Mouse (Mus musculus): ENCODE data around the gene Aldh1b1.

The Aldh1b1 gene

DNA sequence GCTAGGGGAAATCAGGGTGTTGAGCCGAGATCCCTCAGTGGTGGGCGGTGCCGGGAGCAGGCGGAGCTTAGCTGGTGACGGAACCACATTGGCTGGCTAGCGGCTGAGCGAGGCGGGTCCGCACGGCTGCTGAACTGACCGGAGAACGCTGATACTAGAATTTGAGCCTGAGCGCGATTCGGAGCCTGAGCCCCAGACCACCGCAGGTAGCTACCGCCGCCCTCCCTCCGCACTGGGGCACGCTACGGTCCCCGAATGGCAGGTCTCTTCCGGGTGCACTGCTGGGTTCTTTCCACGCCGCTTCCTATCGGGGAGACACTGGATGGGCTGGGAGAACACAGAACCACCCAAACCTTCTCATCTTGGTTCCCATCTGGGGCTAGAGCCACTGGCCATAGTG, at the start of gene Aldh1b1:
Gene Aldh1b1, plus strand, starts transcription at position 59 of the 400 bp plus-strand sequence.
- peak; percentile 69 for DNase-seq

DNA sequence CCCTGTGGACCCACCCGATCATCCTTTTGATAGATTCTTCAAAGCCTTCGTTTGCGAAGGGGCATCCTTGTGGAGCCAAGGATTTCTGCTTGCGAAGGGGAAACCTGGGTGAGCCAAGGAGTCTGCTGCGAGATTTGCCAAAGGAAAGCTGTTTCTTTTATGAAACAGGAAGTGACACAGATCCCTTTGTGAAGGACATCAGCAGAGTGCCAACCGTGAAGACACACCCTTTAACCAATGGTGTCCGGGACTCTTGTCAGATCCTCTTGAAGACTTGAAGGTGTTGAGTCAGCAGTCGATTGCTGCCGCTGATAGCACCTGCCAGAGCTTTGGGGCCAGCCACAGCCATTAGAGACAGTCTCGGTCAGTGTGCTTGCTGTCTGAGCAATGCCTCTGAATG, 49.4 kb upstream of the Aldh1b1 start:
- DNase-seq, result no peak

DNA sequence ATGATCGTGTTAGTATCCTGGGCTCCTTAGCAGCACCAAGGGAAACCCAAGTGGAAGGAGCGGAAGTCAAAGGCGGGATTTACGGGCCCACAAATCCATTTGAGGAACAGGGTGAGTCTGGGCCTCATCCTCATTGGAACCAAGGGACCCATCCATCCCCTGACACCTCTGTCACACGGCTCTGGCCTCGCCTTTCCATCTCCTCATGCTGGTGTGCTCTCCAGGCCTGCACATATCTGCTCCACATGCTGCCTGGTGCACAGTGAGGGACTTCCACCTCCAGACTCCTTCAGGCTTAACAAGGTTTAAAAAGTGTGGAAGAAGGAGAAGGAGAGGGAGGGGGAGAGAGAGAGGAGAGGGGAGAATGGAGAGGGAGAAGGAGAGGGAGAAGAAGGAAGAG, 48.3 kb upstream of the Aldh1b1 start:
- no peak for DNase-seq

DNA sequence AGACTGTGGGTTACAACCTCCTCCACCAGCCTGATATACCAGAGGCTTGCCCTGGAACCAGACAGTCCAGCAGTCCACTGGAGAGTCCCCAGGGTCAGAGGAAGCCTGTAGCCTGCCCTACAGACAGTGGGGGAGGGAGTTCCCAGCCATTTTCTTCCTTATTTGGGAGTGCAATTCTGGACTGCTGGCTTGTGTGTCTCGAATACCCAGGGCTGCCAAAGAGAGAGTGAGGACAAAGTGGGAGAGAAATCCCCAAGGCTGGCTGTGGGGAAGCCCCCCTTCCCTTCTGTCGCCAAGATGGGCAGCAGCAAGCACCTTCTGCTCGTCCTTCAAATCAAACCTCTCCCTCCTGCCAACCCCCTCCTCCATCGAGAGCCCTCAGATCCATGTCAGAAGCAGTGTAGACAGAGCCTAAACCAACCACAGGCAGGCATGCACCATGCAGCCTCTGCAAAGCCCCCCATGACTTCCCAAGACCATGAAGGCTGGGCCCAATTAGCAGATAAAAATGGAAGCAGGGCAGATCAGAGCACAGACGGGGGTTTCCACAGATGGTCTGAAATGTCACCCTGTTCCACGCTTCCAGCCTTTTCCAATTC, 45.5 kb upstream of the Aldh1b1 start:
- DNase-seq, result no peak

DNA sequence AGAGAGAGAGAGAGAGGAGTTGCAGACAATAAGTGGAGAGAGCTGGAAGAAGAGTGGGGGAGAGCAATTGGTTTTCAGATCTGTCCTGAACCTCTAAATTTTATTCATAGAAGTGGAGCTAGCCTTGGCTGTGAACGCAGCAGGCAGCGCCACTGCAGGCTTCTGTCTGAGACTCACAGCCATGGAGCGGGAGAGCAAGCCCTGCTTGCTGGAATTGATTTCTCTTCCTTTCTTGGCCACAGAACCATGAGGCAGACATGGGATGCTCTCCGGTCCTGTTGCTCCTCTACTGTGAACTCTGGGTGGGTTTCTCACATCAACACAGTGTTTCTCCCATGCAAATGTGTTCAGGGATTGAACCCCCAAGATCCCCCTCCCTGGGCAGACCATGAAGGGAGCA, 44.7 kb upstream of the Aldh1b1 start:
- DNase-seq, result no peak

DNA sequence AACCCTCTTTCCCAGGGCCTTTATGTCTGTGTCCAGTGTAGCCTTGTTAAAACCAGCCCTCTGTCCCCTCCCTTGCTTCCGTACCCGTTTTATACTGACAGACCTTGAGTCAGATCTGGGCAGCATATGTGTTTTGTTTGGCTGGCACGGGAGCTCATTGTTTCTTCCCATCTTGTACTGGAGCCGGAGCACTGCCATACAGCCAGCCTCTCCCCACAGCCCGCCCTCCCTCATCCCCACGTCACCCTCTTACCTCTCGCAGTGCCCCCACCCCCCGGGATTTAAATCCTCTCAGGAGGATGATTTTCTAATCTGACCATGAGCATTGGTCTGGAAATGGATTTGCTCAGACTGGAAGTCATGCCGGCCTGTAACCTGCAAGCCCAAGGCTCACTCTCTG, 43.7 kb upstream of the Aldh1b1 start:
- no peak for DNase-seq

DNA sequence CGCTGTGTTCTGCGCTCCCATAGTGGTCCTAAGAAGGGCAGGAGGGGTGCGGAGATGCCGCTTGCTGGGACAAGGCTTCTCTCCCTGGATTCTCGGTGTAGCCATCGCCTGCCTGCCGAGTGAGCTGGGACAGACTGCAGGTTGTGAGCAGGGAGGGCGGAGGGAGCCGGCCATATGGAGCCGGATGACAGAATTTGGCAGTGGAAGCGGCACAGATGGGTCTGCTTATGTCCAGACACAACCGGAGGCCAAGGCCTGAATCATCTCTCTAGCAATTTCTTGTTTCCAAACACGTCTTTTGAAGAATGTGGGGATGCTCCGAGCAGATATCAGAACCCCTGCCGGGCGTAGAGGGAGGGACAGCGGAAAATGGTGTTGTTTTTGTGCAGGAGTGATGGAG, 42.9 kb upstream of the Aldh1b1 start:
- peak; percentile 71 for DNase-seq

DNA sequence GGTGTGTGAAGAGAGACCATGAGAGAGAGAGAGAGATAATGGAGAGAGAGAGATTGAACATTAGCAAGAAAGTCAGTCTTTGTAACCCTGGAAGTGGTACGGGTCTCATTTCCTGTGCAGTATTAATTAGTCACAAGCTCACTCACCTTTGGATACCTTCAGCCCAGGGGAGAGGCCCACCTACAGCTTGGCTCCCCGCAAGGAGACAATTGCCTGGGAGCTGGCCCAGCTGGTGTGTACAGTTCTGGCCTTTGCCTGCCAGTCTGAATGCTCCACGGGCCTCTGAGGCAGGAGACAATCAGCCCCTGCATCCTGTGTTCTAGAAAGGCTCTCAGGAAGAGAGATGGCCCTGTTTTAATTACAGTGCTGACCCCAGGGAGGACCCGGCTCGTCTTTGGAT, 40.9 kb upstream of the Aldh1b1 start:
- no peak for DNase-seq

DNA sequence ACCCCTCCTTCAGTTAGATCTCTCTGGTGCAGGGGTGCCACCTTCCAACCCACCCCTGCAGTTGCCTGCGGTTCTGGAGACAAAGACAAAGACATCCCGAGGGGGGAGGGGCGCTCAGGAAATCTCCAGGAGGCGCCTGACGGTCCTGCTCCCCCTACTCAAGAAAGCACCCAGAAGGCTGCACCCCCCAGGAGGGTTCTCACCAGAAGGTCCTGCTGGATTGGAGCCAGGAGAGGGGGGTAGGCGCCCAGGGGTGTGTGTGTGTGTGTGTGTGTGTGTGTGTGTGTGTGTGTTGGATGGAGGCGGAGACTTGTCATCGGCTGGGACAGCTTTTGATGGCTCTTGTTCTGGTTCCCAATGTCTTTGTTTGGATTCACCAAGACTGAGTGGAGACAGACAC, 39.4 kb upstream of the Aldh1b1 start:
- no peak for DNase-seq

DNA sequence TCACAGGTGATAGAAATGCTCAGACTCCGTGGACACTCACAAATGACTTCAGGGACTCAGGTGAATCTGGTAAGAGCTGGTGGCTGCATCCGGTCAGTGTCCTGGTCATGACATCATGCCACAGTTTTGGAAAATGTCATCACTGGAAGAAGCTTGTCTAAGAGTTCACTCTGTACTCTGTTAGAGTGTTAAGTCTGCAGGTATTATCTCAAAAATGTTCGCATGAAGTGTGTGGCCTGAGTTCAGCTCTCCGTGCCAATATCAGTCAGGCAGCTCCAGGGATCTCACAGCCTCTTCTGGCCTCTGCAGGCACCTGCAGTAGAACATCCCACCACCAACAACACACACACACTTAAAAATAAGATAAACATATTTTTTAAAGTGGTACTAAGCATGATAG, 36.2 kb upstream of the Aldh1b1 start:
- DNase-seq, result no peak

DNA sequence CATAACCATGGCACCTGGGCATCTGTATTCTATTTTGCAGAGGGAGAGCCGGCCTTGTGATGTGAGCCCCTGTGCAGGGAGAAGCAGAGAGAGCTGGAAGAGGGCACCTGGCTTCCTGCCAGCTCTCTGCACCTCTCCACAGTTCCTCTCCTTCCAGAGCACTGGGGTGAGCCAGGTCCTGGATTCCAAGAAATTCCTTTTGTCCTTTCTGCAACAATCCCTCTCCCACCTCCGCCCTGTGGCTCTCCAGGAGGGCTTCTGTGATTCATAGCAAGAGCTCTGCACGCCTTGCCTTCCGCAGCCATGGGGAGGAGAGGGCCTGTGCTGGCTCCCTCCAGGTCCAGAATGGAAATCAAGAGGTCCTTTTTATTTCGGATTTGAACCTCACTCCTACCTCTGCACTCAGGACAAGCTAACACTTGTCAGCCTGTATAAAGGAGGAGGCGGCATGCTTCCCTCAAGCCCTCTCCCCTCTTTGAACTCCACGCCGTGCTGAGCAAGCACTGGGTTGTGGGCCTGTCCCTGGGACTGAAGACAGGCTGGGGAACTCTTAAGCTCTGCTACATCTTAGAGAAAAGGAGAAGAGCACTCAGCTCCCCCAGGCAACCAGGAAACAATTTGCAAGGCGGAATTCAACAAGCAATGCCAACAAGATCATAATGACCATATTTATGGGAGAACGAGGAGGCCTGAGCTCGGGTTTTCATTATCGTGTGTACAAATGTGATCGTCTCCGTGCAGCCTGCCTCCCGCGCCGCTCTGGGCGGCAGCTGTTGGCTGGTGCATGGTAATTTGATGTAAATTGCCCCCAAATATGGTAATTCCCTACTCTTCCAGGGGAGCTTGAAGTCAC, 35.3 kb upstream of the Aldh1b1 start:
- DNase-seq, result peak; percentile 29

DNA sequence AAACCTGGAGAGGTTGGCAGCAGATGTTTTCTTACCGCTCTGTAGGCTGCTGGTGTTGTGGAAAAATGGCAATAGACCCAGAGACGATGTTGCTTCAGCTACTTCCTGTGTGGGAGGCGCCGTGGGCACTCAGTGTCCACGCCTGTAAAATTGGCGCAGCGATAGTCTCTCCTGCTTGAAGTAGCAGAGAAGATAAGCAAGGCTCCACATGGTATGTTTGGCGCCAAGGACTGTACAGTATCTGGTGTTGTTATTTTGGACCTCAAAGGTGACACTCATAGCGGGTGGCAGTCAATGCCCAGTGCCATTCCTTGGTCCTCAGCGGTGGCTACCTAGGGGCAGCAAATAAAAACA, 34.7 kb upstream of the Aldh1b1 start:
- DNase-seq, result no peak

DNA sequence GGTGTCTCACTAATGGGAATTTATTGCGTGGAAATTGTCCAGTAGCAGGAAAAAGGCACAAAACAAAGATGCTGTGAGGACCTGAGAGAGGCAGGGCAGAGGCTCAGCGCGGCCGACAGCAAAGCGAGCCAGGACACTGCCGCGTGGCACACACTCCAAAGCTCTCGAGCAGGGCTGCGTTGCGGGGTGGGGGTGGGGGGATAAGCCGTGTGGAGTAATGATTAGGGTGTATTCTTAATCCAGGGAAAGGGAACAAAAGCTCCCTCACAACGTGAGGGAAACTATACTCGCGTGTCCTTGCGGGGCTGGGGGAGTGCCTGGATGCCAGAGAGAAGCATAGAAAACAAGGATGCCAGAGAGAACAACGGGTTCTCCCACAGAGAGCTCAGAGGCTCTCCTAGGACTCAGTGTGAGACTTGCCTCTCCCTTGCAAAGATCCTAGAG, 33.7 kb upstream of the Aldh1b1 start:
- peak; percentile 27 for DNase-seq

DNA sequence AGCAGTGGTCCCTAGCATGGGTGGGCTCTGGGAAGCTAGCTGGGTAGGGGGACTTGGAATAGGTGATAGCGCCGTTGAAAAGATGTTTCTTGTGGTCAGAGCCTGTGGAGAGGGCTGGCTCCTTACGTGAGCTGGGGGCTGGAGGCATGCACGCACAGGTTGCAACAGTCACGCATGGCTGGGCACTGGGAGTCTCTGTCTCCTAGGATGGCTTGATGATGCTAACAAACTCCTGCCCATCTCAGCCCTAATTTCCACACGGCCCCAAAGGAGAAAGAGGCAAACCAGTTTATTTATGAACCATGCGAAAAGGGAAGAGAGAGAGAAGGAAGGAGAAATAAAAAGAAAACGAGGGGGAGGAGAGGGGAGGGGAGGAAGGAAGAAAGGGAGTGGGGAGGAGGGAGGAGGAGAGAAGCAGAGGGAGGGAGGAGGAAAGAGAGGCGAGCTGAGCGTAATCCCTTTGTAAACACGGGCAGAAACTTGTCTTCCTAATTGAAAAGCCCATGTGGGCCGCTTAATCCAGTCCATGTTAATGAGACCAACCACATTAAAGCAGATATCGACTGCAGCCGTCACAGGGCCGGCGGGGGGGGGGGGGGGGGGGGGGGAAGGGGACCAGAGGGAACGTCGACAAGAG, 33.1 kb upstream of the Aldh1b1 start:
- no peak for DNase-seq

DNA sequence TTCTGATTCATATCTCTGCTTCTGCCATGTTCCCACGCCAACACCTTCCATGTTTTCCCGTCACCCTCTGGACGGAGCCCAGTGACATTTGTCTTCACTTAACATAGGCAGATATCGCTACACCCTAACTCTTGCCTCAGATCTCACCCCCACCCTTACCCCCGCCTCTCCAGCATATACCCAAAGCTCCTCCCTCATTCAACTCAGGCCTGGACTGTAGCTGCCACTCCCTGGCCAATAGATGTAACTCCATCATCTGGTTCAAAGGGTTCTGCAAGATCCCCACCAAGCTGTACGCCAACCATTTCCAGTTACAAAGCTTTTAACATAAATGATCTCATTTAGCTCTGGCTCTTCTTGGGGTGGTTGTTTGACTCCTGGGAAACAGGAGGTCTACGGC, 32.0 kb upstream of the Aldh1b1 start:
- DNase-seq, result no peak

DNA sequence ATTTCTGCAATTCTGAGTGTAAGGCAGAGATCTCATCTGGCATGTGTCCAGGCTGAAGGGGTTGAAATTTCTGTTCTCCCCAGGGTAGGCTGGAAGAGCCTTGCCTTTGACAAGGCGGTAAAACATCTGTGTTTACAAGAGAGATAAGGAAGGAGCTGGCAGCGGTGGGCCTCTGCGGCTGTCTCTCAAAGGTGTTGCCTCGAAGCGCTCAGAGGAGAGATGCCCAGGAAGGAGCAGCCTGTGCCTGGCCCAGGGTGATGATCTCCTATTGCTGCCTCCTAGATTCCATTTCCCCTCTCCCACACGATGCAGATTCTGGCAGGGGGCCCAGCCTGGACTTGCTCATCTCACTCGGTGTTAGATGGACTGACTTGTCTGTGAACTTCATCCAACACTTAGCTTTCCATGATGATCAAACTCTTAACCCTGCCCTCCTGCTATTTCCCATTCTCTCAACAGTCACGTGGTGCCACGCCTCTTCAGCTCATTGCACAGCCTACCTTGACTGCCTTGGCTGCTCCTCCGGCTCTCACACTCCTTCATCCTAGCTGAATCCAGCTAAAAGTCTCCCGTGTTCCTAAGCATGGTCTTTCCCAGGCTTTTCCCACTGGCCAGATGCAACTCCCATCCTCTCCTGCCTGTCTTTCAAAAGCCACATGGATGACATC, 30.8 kb upstream of the Aldh1b1 start:
- peak; percentile 47 for DNase-seq

DNA sequence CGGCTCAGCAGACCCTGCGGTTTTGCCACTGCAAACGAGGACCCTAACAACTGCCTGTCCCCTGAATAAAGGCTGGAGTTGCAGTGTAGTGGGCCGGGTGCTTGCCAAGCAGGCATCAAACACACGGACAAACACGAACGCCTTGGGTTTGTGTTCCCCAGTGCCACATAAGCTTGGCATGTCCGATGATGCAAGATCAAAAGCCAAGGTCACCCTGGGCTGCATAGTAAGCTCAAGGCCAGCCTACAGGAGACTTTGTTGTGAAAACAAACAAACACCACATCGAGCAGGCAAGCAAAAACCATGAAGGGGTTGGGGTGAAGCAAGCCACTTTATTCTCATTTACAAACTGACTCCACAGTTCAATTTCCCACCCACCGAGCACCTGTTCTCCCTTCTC, 29.7 kb upstream of the Aldh1b1 start:
- no peak for DNase-seq

DNA sequence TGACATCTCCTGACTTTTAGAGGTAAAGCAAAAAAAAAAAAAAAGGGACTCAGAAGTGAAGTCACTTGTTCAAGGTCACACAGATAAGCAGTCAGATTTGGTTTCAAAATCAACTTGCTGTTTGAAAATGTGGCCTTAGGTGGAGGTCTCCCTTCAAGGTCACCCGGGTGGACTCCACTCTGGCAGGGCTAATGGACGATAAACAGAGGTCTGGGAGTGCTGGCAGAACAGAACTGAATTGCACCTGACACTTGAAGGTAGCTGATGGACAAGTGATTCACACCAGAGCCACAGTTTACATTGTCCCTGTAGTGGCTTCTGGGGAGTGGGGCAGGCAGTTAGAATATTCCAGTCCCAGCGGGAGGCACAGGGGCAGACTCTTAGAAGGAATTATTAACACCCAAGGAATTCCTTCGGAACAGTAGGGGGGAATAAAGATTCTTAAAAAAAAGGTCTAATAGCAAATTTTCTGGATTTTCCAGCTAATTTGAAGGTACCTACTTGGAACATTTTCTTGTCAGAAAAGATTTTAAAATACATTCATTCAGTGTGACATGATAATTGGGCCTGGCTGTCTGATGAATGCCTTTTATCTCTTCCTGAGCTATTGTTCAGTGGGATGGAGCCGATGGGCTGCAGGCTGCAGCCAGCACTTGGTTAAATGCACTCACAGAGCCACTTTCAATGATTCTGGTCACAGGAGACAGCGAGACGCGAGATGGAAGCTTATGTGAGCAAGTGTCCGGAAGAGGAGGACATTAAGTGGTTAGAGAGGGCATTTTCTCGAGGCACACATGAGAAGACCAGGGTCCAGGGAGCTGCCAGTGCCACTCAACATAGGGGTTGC, 28.8 kb upstream of the Aldh1b1 start:
- no peak for DNase-seq

DNA sequence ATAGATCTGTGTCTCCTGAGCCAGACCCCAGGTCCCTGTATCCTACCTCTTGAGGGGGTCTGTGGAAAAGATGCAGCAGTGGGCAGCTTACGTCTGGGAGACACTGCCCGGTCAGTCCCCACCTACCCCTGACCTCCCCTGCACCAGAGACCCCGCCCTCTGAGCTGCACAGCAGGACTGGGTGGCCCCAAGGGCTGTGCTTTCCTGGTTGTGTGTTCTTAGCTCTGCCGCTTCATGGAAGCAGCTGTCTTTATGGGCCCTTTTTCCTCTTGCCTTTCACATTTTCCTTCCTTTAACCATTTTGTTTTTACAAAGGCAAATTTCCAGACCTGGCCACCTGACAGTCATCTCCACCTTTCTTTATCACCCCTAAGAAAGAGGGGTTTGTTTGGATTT, 28.2 kb upstream of the Aldh1b1 start:
- DNase-seq, result no peak

DNA sequence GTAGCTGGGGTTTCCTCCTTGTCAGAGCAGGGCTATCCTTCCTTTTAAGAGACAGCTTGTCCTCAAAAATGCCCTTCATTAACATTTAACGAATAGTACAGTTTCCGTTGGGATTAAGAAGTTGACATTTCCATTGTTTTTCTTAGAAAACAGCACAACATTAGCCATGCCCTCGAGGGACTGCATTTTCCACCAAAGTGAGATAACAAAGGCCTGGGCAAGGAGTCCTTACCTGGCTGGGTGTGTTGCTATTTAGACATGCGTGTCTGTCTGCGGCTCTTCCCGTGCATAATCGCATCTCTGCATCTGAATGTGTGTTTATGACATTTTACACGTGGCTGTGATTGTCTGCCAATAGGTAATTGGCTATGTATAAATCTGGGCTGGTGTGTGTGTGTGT, 27.6 kb upstream of the Aldh1b1 start:
- DNase-seq, result no peak

DNA sequence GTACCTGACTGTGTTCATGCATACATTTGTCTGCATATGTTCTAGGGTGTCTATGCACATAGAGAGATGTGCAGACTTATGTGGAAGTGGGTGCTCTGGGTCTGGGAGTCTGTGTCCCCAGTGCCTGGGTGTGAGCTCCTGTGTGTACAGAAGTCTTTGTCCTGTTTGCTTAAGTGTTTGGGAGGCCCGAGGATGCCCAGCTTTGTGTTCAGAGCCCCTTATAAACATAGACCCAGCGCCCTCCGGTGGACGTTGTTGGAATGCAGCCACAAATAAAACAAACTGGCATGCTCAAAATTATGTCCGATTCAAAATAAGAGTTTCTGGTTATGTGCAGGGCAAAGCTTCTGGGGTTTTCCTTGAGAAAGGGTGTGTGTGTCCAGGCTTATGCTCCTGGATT, 27.2 kb upstream of the Aldh1b1 start:
- DNase-seq, result peak; percentile 72

DNA sequence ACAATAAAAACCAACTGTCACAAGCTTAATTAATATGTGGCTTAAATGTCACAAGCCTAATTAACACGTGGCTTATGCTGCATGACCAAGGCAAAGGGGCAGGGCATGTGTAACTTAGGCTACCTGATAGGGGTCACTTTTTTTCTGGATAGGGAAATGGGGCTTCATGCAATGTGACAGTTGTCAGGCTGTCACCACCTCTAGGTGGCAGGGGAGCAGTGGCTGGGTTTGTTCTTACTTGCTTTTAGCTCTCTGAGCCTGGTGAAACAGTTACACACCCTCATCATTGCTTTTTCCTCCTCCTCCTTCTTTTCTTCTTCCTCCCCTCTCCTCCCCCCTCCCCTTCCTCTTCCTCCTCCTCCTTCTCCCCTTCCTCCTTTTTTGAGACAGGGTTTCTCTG, 15.2 kb upstream of the Aldh1b1 start:
- no peak for DNase-seq

DNA sequence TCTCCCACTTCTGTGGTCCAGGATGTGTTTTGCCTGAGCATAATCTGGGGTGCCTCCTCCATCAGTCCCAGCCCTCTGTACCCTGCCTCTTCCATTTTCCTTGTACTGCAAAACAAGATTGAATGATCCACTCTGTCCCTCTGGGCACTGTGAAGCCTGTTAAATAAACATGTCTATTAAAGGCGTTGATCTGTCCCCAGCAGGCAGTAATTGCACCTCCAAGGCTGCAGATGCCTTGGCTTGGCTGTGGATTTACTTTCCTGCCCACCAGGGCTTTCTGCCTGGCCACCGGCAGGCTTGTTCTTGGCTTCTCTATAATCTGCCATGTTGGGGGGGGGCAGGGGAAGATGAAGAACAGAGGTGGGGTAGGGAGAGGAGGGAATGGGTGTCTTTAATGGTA, 12.9 kb upstream of the Aldh1b1 start:
- DNase-seq, result no peak
